Mouse (Mus musculus): Measurements from ENCODE around the gene Sez6l.

DNA sequence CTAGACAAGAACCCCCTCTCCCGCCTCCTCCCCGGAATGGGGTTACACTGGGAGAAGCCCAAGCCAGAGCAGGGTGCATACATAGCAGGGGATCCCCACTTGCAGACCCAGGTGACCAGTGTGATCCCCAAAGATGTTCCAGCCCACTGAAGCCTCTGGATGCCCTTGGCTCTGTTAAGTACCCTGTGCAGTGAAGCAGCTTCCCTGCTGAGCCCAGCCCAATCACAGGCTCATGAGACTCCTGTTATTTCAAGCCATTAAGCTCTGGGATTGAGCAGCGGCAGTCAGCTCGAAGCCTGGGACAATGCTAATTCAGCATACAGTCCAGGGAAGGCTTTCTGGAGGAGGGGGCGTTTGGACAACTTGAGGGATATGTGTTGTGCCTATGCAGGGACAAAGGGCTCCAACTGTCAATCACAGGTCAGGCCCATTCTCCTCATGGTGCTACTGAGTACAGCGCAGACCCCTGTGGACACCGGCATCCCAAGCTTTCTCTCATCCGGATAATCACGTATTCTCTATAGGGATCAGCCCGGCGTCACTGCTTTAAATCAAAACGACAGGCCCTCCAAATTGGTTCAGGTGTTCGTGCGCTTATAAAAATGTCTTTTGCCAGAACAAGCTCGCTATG, 16.0 kb downstream of the Sez6l start:
- no peak for TF ChIP-seq CHD2 (IDR thresholded peaks at IDR 0.05; ENCODE audit: low read depth, low read length)
- TF ChIP-seq HCFC1 (IDR thresholded peaks at IDR 0.05; ENCODE audit: borderline replicate concordance, insufficient read depth, low read length), result no peak
- no peak for TF ChIP-seq MAFK (IDR thresholded peaks at IDR 0.05; ENCODE audit: insufficient read depth, low read depth, low read length)

All from ES-E14 (cell line).